8 mouse cellular contexts compared by ENCODE assay signal in the genomic region with DNA sequence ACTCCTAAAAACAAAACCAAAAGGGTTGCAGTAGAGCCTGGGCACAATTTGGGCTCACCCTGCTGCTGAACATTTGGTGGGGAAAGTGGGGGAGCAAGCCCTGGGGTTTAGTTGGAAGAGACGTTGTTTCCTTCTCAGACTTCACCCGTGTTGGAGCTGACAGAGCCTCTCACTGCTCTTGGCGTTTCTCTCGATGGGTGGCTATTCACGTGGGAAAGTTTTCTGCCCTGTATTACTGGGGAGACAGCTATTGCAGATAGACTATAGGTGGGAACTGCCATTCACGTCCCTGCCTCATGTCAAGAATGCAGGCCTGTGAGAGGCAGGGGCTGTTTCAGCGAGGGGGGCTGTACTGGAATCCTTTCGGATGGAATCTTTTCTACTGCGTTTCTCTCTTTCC. TPM values are rescaled to one million over a fixed set of nuclear protein-coding genes. Genes with fewer than 3 reads are reported as not detected.
DNase-seq lines count a peak whose midpoint lies in the region; ATAC-seq and TF ChIP-seq lines count a peak whose summit lies in the region.

No protein-coding gene starts in this region.

- intact Hi-C loops in heart, postnatal 10 days (cut with DNase I) = no loop called here

- no peak overlapping the region for H3K4me2 ChIP-seq in liver, embryonic 12.5 days

- peak overlapping the region; percentile 77 for H3K27ac ChIP-seq in heart, embryonic 10.5 days
- H3K27ac ChIP-seq in testis, adult 2 months (ENCODE audit: control insufficient read depth, insufficient read depth, low read depth, low read length) = peak overlapping the region; percentile 59; the same call in 1 of the 2 replicates
- peak overlapping the region; percentile 73 for H3K27ac ChIP-seq in liver, embryonic 12.5 days

- no peak overlapping the region for H3K9ac ChIP-seq in liver, embryonic 12.5 days

- H3K36me3 ChIP-seq in heart, embryonic 10.5 days = peaks cover 8% of the 10 kb centered on the region; the same call in 1 of the 2 replicates
- no peaks in the 10 kb centered on the region for H3K36me3 ChIP-seq in testis, adult 2 months (ENCODE audit: control insufficient read depth, insufficient read depth, low read length)
- no peaks in the 10 kb centered on the region for H3K36me3 ChIP-seq in liver, embryonic 12.5 days

- H3K4me1 ChIP-seq in heart, embryonic 10.5 days = peaks cover 51% of the 10 kb centered on the region
- peaks cover 9% of the 10 kb centered on the region for H3K4me1 ChIP-seq in testis, adult 2 months (ENCODE audit: control insufficient read depth, insufficient read depth, low read length)
- H3K4me1 ChIP-seq in liver, embryonic 12.5 days = peaks cover 76% of the 10 kb centered on the region

- TF ChIP-seq CTCF in testis, adult 2 months (IDR thresholded peaks at IDR 0.05; ENCODE audit: control insufficient read depth, insufficient read depth, insufficient replicate concordance, low read depth, low read length) = no peak

- H3K4me3 ChIP-seq in heart, embryonic 10.5 days = no peak overlapping the region
- H3K4me3 ChIP-seq in testis, adult 2 months (ENCODE audit: control insufficient read depth, low read depth, low read length) = no peak overlapping the region
- H3K4me3 ChIP-seq in liver, embryonic 12.5 days = no peak overlapping the region

- ATAC-seq in liver, embryonic 12.5 days = no peak

- WGBS in heart, embryonic 10.5 days = 33% methylated on average over 9 of the region's 9 CpGs
- WGBS in liver, embryonic 12.5 days (ENCODE audit: insufficient replicate concordance) = 63% methylated on average over 9 of the region's 9 CpGs

- H3K27me3 ChIP-seq in heart, embryonic 10.5 days (ENCODE audit: insufficient read depth, poor library complexity, severe bottlenecking) = no peaks in the 10 kb centered on the region
- H3K27me3 ChIP-seq in testis, adult 2 months (ENCODE audit: control insufficient read depth, insufficient read depth, low read length) = no peaks in the 10 kb centered on the region
- no peaks in the 10 kb centered on the region for H3K27me3 ChIP-seq in liver, embryonic 12.5 days (replicated peaks)

- H3K9me3 ChIP-seq in heart, embryonic 10.5 days = no peaks in the 10 kb centered on the region
- no peaks in the 10 kb centered on the region for H3K9me3 ChIP-seq in liver, embryonic 12.5 days (replicated peaks)

- no peak for DNase-seq in heart, embryonic 10.5 days (ENCODE audit: low spot score)
- no peak for DNase-seq in heart, postnatal 10 days
- DNase-seq in testis, postnatal 10 days (ENCODE audit: low spot score) = no peak
- DNase-seq in MN1 (ENCODE audit: low spot score) = no peak
- no peak for DNase-seq in spleen, postnatal 36 days (ENCODE audit: low spot score in 2 of 2)
- DNase-seq in adipocyte (ENCODE audit: low spot score) = no peak

- no peak for TF ChIP-seq POLR2A in testis, adult 2 months (IDR thresholded peaks at IDR 0.05; ENCODE audit: control insufficient read depth, low read depth, low read length)

RNA-seq across cellular contexts. Expression of a gene that starts 50.5 kb away (rescaled TPM):
- 11.2 and 16.8 TPM in 2 replicates for polyA plus RNA-seq in heart, embryonic 10.5 days (2016; fragmentation: Nextera tagmentation; extraction: Ambion mirVana)
- 10 to 100 TPM; 28.2 to 31.0 TPM for total RNA-seq in heart, postnatal 10 days (2021)
- 4.3 and 5.2 TPM in 2 replicates for polyA plus RNA-seq in testis, adult 2 months (2012; rRNA removed)
- 8.7 and 10.1 TPM in 2 replicates for polyA plus RNA-seq in liver, embryonic 12.5 days (2016; fragmentation: Nextera tagmentation; extraction: Ambion mirVana)
